Mouse (Mus musculus) kidney, adult 2 months (tissue): ENCODE data around the gene Nfasc.

Source experiments
- CTCF ChIP-seq: fragments of 200-500 bp; conservative IDR thresholded peaks from 2 replicates; pipeline ENCODE4 v1.5.1; 2011; ENCODE audit warnings: low read depth, mild to moderate bottlenecking, control low read depth, low read length, moderate library complexity, mixed read lengths; ENCODE audit not compliant: insufficient read depth, insufficient read length
- POLR2A ChIP-seq: fragments of 200-500 bp; IDR thresholded peaks from one replicate; pipeline ENCODE4 v1.6.1; 2011; ENCODE audit warnings: low read depth, low read length, control low read depth

- TF ChIP-seq CTCF = no peak
- no peak for TF ChIP-seq POLR2A
Measured at GRCm38 (mm10) chr1:132739077-132739521, 2.5 kb downstream of the Nfasc start.
